Mouse (Mus musculus): Measurements from ENCODE around the gene Hpgds. TPM values are rescaled to one million over a fixed set of nuclear protein-coding genes. Genes with fewer than 3 reads are reported as not detected.
A peak's percentile ranks its signal among the peaks of the same experiment; 100 is the strongest.

The Hpgds gene
- total RNA-seq (2017), result 2.3 and 2.6 TPM in 2 replicates

DNA sequence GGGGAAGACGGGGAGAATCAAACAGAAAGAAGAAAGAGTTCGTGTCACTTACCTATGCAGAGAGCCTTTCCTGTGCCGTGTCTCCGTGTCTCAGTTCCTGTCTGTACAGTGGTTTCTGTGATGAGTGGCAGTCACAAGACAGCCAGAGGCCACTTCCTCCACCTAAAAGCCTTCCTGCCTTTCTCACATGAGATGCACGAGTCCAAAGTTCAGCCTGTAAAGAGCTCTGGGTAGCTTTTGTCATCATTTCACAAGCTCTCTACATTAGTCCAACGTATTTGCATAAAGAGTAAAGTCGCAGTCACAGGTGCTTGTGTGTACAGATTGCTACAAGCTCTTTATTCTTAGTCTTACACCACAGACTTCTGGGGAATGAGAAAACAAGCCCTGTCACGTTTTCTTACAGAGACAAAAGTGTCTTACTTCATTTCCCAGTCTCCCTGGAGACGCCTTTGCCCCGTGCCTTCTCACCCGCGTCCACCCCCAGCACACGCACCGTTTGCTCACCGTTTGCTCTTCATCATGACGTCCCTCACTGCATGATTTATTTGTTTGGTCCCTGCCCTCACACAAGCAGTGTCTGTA, at the start of gene Hpgds:
TSS of gene Hpgds (minus strand) at position 288 of the 585 bp plus-strand sequence.
- peak; percentile 83 for ATAC-seq (ENCODE audit: extremely low read depth, insufficient number of reproducible peaks, low FRiP score, poor library complexity, severe bottlenecking)

GRCm38 (mm10) chr6:65164977-65165376, 20.3 kb upstream of the Hpgds start:
- ATAC-seq (ENCODE audit: extremely low read depth, insufficient number of reproducible peaks, low FRiP score, poor library complexity, severe bottlenecking), result no peak

- ATAC-seq (ENCODE audit: extremely low read depth, insufficient number of reproducible peaks, low FRiP score, poor library complexity, severe bottlenecking), result no peak
Measured at GRCm38 (mm10) chr6:65164137-65164536, 19.4 kb upstream of the Hpgds start.

DNA sequence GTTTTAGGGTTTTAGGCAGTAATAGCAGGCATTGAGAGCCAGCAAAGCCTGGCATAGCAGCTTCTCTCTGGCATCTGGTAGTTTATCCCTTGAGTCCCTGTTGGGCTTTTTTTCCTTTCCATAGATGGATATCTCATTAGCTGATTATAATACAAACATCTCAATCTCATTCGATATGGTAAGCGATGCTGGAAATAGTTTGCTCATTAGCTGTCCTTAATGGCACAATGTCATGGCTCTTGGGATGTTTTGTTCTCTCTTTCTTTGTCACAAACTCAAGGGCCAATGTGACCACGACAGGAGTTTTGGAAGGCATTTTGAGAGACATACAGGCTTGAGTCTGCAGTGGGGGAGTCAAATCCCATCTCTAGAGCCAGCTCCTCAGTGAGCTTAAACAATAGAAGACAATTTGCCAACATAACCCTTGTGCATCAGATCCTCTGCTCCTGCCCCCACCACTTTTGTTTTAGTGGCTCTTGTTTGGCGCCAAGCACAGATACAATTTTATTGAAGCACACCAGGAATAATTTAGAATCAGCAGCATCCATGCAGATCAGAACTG, 14.8 kb upstream of the Hpgds start:
- no peak for ATAC-seq (ENCODE audit: extremely low read depth, insufficient number of reproducible peaks, low FRiP score, poor library complexity, severe bottlenecking)

GRCm38 (mm10) chr6:65157042-65157441, 12.3 kb upstream of the Hpgds start:
- ATAC-seq (ENCODE audit: extremely low read depth, insufficient number of reproducible peaks, low FRiP score, poor library complexity, severe bottlenecking), result no peak

DNA sequence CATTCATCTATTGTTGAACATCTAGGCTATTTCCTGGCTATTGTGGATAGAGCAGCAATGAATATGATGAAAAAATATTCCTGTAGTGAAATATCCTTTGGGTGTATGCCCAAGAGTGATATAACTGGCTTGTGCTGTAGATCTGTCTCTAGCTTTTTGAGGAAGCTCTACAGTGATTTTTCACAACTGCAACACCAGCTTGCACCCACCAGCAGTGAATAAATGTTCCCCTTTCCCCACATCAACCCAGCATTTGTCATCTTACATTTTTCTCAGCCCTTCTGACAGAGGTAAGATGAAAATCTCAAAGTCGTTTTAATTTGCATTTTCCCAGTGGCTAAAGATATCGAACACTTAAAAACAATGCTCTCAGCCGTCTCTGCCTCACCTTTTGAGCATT, 8.9 kb upstream of the Hpgds start:
- no peak for ATAC-seq (ENCODE audit: extremely low read depth, insufficient number of reproducible peaks, low FRiP score, poor library complexity, severe bottlenecking)

DNA sequence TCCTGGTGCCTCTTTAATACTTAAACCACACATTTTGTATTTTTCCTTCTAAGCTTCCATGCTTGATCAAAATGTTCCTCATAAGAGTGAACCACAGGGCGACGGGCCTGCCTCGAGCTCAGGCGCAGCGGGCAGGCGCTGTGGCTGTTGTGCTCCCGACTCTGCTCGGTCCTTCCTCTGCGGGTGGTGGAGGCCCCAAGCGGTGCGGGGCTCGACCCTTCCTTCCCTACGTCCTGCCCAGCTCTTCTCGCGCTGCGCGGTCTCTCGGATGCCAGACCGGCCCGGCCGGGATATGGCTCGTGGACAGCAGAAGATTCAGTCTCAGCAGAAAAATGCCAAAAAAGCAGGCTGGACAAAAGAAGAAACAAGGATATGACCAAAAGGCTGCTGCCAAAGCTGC, 6.0 kb upstream of the Hpgds start:
- ATAC-seq (ENCODE audit: extremely low read depth, insufficient number of reproducible peaks, low FRiP score, poor library complexity, severe bottlenecking), result no peak

- no peak for ATAC-seq (ENCODE audit: extremely low read depth, insufficient number of reproducible peaks, low FRiP score, poor library complexity, severe bottlenecking)
Measured at GRCm38 (mm10) chr6:65146363-65146762, 1.7 kb upstream of the Hpgds start.

DNA sequence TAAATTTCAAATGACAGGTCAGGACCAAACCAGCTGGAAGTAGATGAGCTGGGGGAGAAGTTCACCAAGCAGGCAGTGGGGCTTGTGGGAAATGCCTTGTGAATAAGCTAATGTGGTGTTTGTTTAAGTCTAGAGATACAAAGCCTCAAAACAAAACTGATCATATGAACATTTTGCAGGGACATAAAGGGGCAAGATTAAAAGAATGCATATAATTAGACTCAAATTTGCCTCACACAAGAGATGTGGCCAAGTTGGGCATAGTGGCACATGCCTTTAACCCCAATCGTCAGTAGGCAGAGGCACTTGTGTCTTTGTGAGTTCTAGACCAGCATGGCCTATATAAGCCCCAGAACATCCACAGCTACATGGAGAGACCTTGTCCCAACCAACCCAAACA, 2.4 kb downstream of the Hpgds start:
- no peak for ATAC-seq (ENCODE audit: extremely low read depth, insufficient number of reproducible peaks, low FRiP score, poor library complexity, severe bottlenecking)

GRCm38 (mm10) chr6:65140750-65141243, 3.9 kb downstream of the Hpgds start:
- ATAC-seq (ENCODE audit: extremely low read depth, insufficient number of reproducible peaks, low FRiP score, poor library complexity, severe bottlenecking), result no peak

DNA sequence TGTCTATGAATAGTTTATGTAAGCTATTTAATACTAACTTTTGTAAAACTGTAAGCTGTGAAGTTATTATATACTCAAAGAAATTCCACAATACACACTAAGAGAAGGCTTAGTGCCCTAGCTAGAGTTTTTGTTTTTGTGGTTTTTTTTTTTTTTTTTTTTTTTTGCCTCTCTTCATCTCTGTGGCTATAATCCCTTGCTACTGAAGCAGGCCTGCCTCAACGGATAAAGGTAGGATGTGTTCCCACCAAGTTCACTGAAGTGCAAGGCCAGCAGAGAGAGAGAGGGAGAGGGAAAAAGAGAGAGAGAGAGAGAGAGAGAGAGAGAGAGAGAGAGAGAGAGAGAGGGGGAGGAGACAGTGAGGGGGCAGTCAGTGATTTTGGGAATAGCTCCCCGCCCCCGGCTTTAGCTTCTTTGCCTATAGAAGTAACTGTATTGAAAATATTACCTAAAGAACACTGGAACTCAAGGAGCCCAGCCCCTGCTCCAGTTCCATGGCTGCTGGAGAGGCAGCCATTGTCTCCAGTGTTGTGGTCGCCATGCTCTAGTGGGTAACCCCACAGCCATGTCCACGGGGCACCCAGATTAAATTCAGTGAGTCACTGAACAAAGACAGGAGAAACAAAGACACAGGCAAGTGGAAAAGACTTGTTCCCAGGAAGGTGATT, 4.5 kb downstream of the Hpgds start:
- no peak; the same call in 1 of the 2 replicates for ATAC-seq (ENCODE audit: extremely low read depth, insufficient number of reproducible peaks, low FRiP score, poor library complexity, severe bottlenecking)

DNA sequence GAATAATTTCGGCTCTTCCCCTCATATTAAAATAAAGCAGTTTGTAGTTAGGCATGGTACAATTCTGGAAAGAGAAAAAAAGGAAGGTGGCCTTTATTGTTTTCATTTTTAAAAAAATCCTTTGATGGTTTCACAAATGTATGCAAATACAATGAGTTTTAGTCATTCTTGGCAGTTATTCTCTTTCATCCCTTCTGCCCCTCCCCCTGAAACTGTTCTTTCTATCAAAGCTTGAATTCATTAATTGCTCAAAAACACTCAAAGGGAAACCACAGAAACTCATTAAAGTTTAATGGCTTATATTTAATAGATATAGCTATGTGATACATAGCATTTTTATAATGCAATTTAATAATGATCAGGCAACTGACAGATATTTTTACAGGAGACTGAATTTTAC, 6.5 kb downstream of the Hpgds start:
- ATAC-seq (ENCODE audit: extremely low read depth, insufficient number of reproducible peaks, low FRiP score, poor library complexity, severe bottlenecking), result no peak

DNA sequence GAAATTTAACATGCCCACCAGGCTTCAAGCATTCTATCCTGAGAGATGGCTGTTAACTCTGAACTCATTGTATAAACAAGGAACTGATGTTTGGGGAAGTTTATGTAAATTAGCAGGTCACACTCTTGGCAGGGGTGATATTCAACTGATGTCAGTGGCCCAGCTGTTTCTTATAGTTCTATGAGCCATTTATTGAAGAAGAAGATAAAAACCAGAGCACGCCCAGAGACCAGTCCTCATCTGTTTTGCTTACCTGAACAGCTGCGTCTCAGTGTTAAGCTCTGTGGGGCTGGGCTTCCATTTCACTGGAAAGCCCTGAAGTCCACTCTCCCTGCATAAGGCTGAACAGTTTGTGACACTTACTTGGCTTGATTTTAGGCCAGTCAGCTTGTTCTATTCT, 6.9 kb downstream of the Hpgds start:
- no peak for ATAC-seq (ENCODE audit: extremely low read depth, insufficient number of reproducible peaks, low FRiP score, poor library complexity, severe bottlenecking)

DNA sequence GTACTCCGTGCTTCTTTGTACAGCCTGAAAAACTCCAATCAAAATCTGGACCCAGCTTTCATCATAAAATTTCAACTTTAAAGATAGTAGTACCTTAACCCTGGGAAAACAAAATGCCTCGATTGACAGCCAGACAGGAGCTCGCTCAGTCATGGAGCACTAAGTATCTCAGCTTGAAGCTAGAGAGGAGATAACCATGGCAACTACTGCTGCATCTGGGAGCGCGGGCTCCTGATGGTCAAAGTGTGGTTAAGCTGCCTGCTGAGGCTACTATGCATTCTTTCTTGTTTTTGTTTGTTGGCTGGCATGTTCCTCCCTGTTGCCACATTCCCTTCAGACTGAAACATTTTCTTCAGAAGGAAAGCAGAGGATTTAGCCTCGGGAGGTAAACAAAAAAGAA, 12.3 kb downstream of the Hpgds start:
- no peak for ATAC-seq (ENCODE audit: extremely low read depth, insufficient number of reproducible peaks, low FRiP score, poor library complexity, severe bottlenecking)

GRCm38 (mm10) chr6:65126074-65126726, 18.5 kb downstream of the Hpgds start:
- peak; percentile 53; the same call in 1 of the 2 replicates for ATAC-seq (ENCODE audit: extremely low read depth, insufficient number of reproducible peaks, low FRiP score, poor library complexity, severe bottlenecking)

DNA sequence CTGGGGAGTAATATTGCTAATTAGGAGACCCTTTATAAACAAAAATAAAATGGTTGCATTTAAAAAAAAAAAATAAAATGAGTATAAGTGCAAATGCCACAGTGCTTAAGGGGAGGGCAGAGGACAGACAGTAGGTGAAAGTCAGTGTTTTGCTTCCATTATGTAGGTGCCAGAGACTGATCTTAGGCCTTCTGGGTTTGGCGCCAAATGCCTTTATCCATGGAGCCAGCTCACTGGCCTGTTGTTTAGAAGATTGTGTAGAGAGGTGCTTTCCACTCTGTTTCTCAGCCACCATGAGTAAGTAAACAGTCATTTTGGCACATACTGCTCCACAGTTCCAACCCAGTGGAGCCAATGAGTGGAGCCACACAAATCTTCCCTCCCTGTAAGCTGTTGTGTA, 27.2 kb downstream of the Hpgds start:
- no peak for ATAC-seq (ENCODE audit: extremely low read depth, insufficient number of reproducible peaks, low FRiP score, poor library complexity, severe bottlenecking)

DNA sequence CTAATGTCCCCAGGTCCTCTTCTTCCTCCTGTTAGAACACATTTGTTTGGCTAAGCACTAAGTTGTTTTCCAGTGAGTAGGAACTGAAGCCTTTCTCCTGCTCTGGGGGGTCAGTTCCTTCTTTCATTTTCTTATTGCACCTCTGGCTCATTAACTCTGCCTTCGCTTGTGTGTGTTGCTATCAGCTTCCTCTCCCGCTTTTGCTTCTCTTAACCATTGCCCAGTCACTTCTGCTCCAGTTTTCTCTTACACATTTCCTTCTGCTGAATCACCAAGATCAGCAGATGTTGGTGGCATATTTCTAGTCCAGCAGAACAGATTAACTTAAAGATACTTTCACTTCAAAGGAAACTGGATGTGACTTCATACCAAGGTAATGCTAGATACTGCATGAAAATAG, 29.8 kb downstream of the Hpgds start:
- ATAC-seq (ENCODE audit: extremely low read depth, insufficient number of reproducible peaks, low FRiP score, poor library complexity, severe bottlenecking), result no peak

GRCm38 (mm10) chr6:65079139-65079538, 65.6 kb downstream of the Hpgds start:
- 0 out of 2 replicates have a peak, but pooled peaks have one; percentile 23 for ATAC-seq (ENCODE audit: extremely low read depth, insufficient number of reproducible peaks, low FRiP score, poor library complexity, severe bottlenecking)

GRCm38 (mm10) chr6:65075201-65075600, 69.5 kb downstream of the Hpgds start:
- ATAC-seq (ENCODE audit: extremely low read depth, insufficient number of reproducible peaks, low FRiP score, poor library complexity, severe bottlenecking), result no peak

All from neutrophil, adult 5-6 weeks (primary cell).